Mouse (Mus musculus) lung, adult 2 months (tissue): ENCODE measurements around the gene Plin4.

ENCODE experiments used
- CTCF ChIP-seq: fragments of 200-500 bp; IDR thresholded peaks from 2 replicates; pipeline ENCODE4 v1.5.1; 2011; ENCODE audit warnings: mild to moderate bottlenecking, low read length, control low read depth; ENCODE audit not compliant: insufficient read depth
- POLR2A ChIP-seq: fragments of 200-500 bp; IDR thresholded peaks from 2 replicates; pipeline ENCODE4 v1.6.1; 2011; ENCODE audit warnings: low read depth, mild to moderate bottlenecking, control low read depth, low read length, borderline replicate concordance; ENCODE audit errors: extremely low read depth

DNA sequence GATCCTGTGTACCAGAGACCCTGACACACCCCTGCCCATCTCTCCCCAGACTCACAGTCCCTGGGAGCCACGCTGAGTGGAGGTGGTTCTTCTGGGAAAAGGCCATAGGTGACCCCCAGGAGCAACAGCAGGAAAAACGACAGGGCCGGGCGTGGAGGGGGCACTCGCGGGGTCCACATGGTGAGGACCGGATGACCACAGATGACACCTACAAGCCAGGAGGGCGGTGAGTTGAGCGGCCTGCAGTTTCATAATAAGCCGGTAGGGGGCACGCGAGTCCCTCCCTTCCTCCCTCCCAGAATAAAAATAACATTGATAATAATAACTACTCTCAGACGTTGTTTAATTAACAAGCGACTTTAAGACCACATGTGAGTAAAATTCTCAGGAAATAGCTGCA lies 23.1 kb upstream of the Plin4 start:
- no peak for TF ChIP-seq POLR2A
- peak; percentile 89 for TF ChIP-seq CTCF
